Mouse (Mus musculus): ENCODE data around the gene Mark1.
A peak's percentile ranks its signal among the peaks of the same experiment; 100 is the strongest.

Gene Mark1

DNA sequence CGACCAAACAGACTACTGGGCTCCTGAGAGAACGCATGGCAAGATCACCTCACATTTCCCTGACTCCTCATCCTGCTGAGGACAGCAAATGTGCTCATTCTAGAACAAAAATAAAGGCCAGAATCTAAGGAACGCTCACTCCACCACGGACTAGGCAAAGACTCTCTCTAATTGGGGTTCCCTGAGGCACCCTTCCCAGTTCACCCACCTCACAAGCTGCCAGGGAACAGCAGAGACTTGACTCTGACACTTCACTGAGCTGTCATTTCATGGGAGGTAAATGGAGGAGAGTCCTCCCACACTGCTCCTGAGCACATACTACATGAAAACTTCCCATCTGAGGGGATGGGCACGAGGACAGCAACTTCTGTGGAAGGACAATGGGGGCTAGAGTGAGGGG is 37.5 kb downstream of the Mark1 start:
- DNase-seq (ENCODE audit: low spot score): no peak

DNA sequence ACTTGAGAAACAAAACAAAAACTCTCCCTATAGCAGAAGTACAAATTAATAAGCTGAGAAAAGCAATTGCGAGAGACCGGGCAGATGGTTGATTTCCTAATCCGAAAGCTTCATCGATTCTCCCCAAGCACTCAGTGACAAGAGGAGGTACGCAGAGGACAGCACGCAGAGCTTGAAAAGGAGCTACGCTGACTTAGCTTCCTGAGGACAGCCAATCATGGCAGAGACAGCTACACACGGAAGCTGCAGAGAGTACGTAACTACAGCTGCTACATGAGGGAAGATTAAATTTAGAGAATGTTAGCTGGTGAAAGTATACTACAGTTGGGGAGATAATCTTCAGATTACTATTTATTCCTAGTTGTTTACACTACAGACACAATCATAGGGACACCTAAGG is 40.6 kb downstream of the Mark1 start:
- no peak for DNase-seq (ENCODE audit: low spot score)

DNA sequence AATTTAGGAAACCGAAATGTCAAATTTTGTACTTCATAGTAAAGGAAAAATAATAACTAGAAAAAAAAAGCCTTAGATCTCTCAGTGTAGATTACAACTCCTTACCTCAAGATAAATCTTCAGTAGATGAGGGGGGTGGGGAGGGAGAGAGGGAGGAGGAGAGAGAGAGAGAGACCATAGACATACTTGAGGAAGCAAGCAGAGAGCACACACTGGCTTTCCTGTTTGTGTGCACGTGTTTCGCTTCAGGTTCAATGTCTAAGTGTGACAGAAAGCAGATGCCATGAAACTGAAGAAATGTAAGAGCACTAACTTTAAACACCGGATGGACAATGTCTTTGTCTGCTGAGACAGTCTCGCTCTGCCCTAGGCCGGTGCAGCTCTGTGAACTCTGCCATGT is 41.0 kb downstream of the Mark1 start:
- no peak for DNase-seq (ENCODE audit: low spot score)

DNA sequence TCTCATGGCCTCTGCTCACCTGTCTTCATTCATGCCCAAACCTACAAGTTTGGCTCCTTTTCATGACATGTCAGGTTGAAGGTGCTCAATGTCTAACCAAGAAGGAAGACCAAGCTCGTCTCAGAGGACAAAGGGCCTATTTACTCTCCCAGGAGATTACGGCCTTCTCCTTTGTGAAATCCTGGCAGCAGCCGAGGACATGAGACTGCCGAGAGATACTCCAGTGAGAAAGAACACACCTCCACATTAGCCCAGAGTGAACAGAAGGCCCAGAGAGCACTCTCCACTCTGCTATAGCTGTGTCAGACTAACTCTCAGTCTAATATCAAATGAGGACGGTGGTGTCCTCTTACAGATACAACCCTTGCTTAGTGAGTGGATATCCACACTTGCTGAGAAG is 47.6 kb downstream of the Mark1 start:
- no peak for DNase-seq (ENCODE audit: low spot score)

DNA sequence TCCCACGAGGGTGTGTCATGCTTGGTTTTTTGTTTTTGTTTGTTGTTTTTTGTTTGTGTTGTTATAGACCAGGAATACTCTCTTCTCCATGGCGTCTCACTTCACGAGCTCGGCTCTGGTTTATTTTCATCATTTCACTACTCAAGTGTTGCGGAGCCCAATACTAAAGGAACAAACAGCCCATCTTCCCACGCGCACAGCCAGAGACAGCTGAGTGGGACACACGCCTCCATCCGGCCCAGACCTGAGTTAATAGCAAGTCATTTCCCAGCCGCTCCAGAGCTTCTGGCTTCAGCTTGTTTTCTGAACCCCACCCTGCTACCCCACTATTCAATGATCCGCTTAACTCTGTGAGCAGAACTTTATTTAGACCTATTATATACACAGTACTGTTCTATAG is 48.3 kb downstream of the Mark1 start:
- DNase-seq (ENCODE audit: low spot score): no peak

DNA sequence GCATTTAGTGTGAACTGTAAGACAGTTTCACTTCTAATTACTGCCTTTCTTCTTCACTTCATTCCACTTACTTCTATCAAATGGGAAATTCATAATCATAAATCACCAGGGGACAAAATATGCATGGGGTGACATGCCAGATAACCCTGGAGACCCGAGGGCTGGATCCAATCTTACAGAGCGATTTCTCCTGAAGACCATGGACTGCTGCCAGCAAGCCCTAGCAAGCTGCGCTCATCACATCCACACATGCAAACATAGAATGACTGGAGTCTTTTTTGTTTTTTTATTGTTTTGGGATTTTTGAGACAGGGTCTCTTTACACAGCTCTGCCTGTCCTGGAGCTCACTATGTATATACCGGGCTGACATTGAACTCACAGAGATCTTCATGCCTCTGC is 61.3 kb downstream of the Mark1 start:
- DNase-seq (ENCODE audit: low spot score): no peak

DNA sequence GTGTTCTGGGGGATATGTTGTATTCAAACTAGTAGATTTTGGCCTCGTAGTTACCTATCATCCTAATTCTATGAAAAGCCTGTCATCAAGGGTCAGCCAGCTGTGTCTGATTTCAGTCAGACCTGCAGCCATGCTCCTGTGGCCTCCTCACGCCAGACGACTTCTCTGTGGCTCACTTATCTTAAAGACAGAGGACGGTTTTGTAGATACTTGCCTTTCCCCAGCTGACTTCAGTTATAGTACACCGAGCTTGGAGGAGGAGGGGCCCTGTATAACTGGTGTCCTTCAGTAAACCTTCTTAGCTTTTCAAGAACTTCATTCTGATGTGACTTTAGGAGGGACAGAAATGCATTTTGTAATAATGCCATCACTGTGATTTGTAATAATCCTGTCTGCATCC is 63.4 kb downstream of the Mark1 start:
- no peak for DNase-seq (ENCODE audit: low spot score)

DNA sequence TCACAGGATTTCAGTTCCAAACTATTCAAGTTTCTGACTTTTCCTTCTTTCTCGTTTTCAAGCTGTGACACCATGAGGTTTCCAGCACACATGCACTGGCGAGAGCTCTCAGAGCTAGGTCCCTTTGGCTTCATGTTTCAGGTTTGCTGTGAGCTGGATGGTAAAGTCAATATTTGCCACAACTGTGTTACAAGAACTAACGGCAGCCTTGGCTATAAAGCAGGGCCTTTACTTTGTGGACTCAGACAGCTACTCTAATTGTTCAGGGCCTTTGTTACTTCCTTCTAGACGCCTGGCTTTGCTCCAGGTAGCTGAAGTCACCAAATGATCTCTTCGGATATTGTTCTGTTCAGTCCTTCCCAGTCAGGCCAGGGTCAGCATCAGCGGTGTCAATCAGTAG is 63.9 kb downstream of the Mark1 start:
- DNase-seq (ENCODE audit: low spot score): no peak

DNA sequence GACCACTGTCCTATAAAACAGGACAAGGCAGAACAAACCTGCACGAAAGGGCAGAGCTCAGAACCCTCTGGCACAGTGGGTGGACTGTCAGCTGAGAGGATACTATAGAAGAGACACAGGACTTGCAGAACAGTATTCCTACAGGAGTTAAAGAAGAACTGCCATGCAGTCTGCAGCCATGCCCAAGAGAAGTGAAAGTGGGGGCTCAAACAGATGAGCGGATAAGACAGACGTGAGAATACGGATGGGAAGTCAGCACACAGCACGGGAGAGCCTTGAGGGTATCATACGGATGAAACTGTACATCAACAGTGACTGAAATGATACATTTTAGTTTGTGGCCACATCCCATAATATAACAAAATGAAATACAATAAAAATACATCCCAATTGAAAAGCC is 68.3 kb downstream of the Mark1 start:
- DNase-seq (ENCODE audit: low spot score): no peak

DNA sequence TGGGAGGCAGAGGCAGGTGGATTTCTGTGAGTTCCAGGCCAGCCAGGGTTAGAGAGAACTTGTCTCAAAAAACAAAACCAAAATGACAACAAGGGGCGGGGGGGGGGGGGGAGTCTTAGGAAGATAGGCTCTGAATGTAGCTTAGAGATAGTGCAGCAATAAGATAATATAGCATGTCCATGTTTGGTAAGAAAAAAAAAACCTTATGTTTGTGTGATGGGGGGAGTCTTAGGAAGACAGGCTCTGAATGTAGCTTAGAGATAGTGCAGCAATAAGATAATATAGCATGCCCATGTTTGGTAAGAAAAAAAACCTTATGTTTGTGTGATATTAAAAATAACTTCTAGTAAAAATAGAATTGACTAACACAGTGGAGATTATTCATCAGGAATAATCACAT is 71.0 kb downstream of the Mark1 start:
- no peak for DNase-seq (ENCODE audit: low spot score)

DNA sequence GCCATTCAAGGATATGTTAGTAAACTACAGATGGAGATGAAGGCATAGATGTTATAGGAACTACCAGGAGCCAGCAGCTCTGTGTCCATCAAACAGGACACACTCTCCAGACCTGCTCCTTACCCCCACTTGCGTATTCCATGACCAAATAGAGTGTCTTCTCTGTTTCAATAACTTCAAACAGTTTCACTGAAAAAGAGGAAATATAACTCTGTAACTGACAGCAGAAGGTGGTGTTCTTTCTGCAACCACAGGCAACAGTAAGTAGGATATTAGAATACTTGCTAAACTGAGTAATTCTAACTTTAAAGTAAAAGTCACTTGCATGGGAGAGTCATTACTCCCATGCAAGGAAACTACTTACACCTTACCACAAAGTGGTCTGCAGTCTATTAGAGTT is 71.5 kb downstream of the Mark1 start:
- DNase-seq (ENCODE audit: low spot score): no peak

DNA sequence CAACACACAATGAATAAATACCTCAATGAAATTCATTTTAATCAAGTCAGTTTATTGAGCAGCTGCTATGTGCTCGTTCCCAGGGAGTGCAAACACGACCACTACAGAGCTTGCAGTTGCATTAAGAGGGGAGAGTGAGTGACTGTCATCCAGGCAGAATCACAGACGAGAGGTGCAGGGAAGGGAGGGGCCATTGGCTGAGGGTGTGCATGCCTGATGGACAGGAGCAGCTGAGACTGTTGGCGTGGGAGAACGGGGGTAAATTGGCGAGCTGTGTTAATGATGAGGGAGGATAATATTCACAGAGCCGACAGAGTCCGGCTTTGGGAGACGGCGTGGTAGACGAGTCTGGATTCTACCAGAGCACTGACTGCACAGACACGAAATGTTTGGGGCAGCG is 76.5 kb downstream of the Mark1 start:
- no peak for DNase-seq (ENCODE audit: low spot score)

DNA sequence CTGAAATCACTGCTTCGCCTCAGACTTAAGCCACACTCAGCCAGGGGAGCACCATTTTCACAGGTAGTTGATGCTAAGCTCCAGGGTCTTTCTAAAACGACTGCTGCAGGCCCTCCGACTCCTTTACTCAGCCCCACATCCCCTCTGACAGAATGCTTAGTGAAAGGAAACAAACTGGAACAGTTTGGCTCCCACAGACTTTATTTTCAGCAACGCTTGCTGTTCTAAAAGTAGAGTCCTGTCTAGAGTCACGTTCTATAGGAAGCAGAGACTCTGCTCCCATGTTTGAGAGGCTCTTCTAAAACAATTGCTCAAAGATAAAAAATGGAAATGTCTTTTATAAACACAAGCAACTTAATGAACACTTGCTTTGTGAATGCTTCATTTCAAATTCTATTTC is 79.3 kb downstream of the Mark1 start:
- no peak for DNase-seq (ENCODE audit: low spot score)

DNA sequence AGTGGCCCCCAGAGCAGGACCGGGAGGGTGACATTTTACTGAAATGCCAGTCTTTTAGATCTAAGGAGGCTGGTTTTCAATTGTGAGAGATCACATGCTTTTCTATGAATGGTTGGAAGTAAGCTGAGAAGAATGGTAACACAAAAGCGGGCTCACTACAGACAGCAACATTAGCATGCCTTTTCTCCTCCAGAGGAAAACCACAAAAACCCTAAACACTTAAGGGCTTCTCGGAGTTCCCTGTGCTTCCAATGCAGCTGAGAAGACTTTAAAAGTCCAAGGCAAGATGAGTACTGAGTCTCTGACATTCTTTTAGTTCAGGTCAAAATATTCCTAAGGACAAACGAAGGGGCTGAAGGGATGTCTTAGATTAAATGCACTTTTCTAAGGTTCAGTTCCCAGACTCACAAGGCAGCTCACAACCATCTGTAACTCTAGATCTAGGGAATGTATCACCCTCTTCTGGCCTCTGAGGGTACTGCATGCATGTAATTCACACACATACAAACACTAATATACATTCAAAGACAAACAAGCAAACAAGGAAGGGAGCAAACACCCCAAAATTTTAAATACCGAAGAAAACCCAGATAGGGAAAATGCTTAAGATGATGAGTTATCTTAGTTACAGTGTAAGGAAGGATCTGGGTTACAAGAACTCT is 81.0 kb downstream of the Mark1 start:
- no peak for DNase-seq (ENCODE audit: low spot score)

DNA sequence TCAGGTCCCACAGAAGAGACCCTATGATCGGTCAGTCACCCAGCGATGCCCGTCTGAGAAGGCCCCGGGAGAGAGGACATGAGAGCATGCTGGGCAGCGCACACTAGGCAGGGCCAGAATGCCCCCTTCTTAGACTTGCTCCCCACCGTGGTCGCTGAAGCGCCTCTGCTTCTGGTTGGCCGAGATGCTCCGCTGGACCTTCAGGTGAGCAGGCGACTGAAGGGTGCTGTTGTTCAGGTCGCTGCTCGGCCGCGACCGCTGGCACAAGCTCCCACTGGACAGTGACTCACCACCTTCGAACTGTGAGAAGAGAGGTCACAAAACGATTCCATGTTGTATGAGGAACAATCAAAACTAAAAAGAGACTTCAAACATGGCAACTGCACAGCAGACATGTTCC is 87.0 kb downstream of the Mark1 start:
- DNase-seq (ENCODE audit: low spot score): no peak

DNA sequence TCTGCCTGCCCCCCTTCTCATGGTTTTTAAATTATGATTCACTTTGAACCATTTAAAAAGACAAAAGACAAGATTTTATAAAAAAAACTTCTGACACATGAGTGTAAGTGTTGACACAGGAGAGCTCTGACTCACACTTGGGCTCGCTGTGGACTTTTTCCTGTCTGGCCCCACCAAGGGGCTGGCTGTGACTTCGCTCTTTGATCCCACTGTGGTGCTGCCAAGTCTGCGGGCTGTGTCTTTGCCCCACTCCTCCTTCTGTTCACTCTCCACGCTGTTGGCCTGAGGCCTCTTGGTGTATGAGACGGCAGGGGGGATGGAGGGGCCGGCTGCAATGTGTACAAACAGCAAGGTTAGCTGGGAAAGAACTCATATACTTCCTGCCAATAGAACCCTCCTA is 87.5 kb downstream of the Mark1 start:
- DNase-seq (ENCODE audit: low spot score): no peak

DNA sequence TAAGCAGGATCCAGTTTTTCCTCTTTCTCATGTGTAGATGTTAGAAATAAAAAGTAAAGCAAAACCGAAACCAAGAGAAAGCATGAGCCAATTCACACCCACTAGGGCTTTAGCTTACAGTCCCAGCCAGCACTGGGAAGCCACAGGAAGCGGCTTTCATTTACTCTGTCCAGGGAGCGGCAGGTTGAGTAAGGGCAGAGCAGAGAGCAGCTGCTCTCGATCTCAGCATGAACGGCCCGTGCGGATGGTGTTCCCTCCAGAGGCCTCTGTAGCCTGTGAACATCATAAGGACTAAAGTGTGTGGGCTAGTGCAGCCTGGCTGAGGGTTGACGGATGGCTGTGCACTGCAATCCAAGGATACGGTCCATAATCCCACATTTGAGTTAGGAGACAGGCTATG is 90.8 kb downstream of the Mark1 start:
- peak; percentile 15 for DNase-seq (ENCODE audit: low spot score)

DNA sequence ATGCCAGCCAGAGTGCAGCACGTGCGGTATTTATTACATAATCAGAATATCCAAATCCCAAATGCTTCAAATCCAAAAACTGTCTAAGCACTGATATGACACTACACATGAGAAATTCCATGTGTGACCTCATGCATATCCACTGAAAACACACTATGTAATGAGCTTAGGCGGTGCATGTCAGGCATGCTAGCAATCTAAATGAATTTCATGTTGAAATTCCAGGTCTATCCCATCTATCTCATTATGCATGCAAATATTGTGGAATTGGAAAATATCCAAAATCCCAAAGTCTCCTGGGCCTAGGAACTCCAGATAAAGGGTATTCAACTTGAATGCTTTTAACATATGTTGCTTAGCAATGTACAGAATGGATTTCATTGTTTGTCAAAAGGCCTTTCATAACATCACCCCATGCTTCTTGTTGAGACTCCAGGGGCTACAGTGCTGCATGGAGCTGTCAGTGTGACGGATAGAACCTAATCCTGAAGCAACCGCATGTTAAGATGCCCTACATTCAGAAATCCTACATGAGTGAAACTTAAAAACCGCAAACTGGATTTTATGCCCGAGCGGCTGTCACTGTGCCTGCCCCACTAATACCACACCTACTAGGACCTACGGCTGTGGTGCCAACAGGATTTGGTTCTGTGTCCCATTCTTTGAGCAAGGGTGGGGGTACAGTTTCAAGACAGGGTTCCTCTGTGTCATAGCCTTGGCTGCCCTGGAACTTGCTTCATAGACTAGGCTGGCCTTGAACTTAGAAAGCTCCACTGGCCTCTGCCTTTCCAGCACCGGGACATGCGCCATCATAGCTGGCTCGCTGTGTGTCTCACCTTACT is 93.2 kb downstream of the Mark1 start:
- no peak for DNase-seq (ENCODE audit: low spot score)

DNA sequence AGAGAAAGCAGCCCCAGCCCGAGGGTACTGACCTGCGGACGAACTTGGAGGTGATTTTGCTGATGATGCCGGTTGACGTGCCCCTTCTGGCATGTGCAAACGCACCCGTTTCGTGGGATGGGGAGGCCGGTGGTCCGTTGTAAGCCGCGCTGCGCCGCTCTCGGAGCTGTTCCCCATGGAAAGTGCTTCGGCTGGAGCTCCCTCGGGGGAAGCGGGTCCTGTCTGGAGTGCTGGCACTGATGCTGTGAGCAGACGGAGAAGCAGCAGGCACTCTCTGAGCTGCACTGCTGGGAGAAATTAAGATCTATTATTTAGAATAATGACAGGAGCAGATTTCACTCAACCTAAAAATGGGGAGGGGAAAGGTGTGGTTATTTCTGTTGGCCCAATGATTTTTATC is 94.0 kb downstream of the Mark1 start:
- no peak for DNase-seq (ENCODE audit: low spot score)

DNA sequence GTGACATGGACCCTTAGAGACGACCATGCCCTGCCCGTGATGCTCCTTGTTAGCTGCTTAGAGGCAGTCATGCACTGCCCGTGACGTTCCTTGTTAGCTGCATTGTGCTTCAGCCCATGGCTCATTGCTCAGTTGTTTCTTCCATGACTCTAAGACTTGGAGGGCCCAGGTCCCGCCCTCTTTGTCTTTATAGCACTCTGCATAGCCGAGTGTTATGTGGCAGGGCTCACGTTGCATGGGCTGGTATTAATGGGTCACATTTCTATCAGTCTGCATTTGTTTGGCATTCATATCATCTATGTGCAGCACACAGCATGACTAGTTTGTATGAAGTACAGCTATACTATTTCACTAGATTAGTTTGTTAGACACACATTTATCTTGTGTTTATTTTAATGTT is 95.7 kb downstream of the Mark1 start:
- DNase-seq (ENCODE audit: low spot score): no peak

DNA sequence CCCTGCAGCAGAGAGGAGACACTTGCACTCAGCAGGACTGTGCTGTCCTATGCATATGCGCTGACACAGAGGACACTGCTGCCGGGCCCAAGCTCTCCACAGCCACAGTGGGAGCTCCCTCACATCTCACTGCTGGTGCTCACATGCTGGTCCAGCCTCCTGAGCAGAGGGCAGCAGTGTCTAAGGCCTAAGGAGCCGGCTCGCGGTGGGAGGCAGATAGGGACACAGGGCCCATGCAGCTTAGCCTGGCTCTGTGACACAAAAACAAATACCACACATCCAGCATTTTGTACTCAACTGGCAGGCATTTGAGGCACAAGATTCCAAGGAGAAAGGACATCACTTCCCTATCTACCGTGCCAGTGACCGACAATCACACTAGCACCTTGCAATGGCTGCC is 96.5 kb downstream of the Mark1 start:
- DNase-seq (ENCODE audit: low spot score): no peak

DNA sequence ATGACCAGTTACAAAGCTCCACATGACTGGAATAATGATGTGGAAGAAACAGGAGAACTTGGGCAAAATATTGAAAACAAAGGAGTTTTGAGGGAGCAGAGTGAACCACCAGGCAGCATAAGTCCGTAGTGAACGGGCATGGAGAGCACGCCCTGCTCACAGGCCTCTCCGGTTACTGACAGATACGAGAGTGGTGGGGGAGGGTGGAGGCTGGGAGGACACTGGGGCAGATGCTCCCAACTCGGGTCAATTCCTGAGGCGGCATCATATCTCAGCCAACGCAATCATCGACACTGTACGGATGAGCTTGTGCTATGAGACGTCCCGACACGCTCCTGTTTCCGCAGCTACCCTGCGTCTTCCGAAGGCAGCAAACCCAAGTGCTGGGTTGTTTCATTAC is 102.0 kb downstream of the Mark1 start:
- DNase-seq (ENCODE audit: low spot score): no peak

DNA sequence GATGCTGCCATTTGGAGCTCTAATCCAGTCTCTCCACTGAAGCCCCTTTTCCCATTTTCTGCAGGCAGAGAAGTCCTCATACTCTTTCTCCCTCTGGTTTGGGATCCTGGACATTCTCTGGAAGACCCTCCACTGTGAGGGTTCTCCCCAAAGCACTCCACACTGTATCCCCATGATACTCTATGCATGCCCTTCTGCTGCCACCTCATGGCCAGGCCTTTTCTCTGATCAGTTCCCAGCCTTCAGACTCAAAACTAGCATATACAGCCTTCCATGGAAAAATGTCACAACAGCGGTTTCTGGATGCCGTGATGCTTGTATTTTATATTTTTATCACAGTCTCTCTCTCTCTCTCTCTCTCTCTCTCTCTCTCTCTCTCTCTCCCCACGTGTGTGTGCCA is 107.4 kb downstream of the Mark1 start:
- no peak for DNase-seq (ENCODE audit: low spot score)

DNA sequence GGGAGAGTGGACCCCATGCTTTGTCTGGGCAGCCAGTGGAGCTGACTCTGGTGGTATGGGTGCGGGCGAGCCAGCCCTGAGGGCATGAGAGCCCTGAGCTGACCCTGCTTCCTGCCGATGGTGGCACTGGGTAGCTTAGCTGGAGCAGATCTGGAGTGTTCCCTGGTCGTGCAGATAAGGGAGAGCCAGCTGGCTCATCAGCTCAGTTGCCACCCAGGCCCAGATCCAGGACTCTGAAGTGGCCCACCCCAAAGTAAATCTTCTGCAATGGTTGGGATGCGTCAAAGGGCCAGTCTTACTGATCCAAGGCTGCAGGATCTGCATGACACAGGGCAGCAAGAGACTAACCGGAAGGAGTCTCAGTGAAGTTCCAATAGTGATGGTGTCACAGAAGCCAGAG is 109.9 kb downstream of the Mark1 start:
- no peak for DNase-seq (ENCODE audit: low spot score)

All from lung, postnatal 25 days (tissue).